Mouse (Mus musculus): ENCODE data around the gene Cpsf4l. TPM values are rescaled to one million over a fixed set of nuclear protein-coding genes. Genes with fewer than 3 reads are reported as not detected.

Gene Cpsf4l
- polyA plus RNA-seq, 1 experiment from 2014 or later = 0.18 TPM

GRCm38 (mm10) chr11:113658319-113658718, 51.5 kb downstream of the Cpsf4l start:
- Histone ChIP-seq H3K4me2 (ENCODE audit: low read depth, low read length) (no peak overlapping the region), H3K27me3 (ENCODE audit: control insufficient read depth, insufficient read depth, low read depth, low read length) (no peaks in the 10 kb centered on the region), H3K9me3 (replicated peaks; ENCODE audit: control insufficient read depth, low read length) (no peaks in the 10 kb centered on the region), H3K9ac (ENCODE audit: low read depth, low read length) (no peak overlapping the region), H3K36me3 (ENCODE audit: control insufficient read depth, insufficient read depth) (peaks cover 85% of the 10 kb centered on the region), H3K4me1 (ENCODE audit: control insufficient read depth, low read depth, low read length) (no peaks in the 10 kb centered on the region), H3K4me3 (ENCODE audit: low read depth, low read length) (no peak overlapping the region), H3K27ac (ENCODE audit: low read length) (no peak overlapping the region)
- 83% methylated on average over 8 of the region's 8 CpGs for WGBS (ENCODE audit: insufficient replicate concordance)
- no peak; the same call in 1 of the 2 replicates for ATAC-seq (ENCODE audit: low read depth)

GRCm38 (mm10) chr11:113657221-113657620, 52.6 kb downstream of the Cpsf4l start:
- no peaks in the 10 kb centered on the region for H3K4me1 ChIP-seq (ENCODE audit: control insufficient read depth, low read depth, low read length)
- no peaks in the 10 kb centered on the region for H3K9me3 ChIP-seq (replicated peaks; ENCODE audit: control insufficient read depth, low read length)
- no peaks in the 10 kb centered on the region for H3K27me3 ChIP-seq (ENCODE audit: control insufficient read depth, insufficient read depth, low read depth, low read length)
- no peak overlapping the region for H3K27ac ChIP-seq (ENCODE audit: low read length)
- 65% methylated on average over 4 of the region's 4 CpGs for WGBS (ENCODE audit: insufficient replicate concordance)
- no peak overlapping the region for H3K9ac ChIP-seq (ENCODE audit: low read depth, low read length)
- H3K36me3 ChIP-seq (ENCODE audit: control insufficient read depth, insufficient read depth) = peaks cover 89% of the 10 kb centered on the region
- no peak overlapping the region for H3K4me3 ChIP-seq (ENCODE audit: low read depth, low read length)
- no peak overlapping the region for H3K4me2 ChIP-seq (ENCODE audit: low read depth, low read length)
- no peak for ATAC-seq (ENCODE audit: low read depth)

GRCm38 (mm10) chr11:113656511-113656932, 53.3 kb downstream of the Cpsf4l start:
- Histone ChIP-seq H3K4me3 (ENCODE audit: low read depth, low read length) (no peak overlapping the region), H3K9ac (ENCODE audit: low read depth, low read length) (no peak overlapping the region), H3K27ac (ENCODE audit: low read length) (no peak overlapping the region), H3K36me3 (ENCODE audit: control insufficient read depth, insufficient read depth) (peaks cover 89% of the 10 kb centered on the region), H3K9me3 (replicated peaks; ENCODE audit: control insufficient read depth, low read length) (no peaks in the 10 kb centered on the region), H3K4me2 (ENCODE audit: low read depth, low read length) (no peak overlapping the region), H3K4me1 (ENCODE audit: control insufficient read depth, low read depth, low read length) (peaks cover 4% of the 10 kb centered on the region), H3K27me3 (ENCODE audit: control insufficient read depth, insufficient read depth, low read depth, low read length) (no peaks in the 10 kb centered on the region)
- no peak for ATAC-seq (ENCODE audit: low read depth)
- 80% methylated on average over 8 of the region's 8 CpGs for WGBS (ENCODE audit: insufficient replicate concordance)

- Histone ChIP-seq H3K4me1 (ENCODE audit: control insufficient read depth, low read depth, low read length) (peaks cover 19% of the 10 kb centered on the region), H3K9ac (ENCODE audit: low read depth, low read length) (no peak overlapping the region), H3K27ac (ENCODE audit: low read length) (no peak overlapping the region), H3K4me2 (ENCODE audit: low read depth, low read length) (no peak overlapping the region), H3K4me3 (ENCODE audit: low read depth, low read length) (no peak overlapping the region), H3K9me3 (replicated peaks; ENCODE audit: control insufficient read depth, low read length) (no peaks in the 10 kb centered on the region), H3K27me3 (ENCODE audit: control insufficient read depth, insufficient read depth, low read depth, low read length) (no peaks in the 10 kb centered on the region), H3K36me3 (ENCODE audit: control insufficient read depth, insufficient read depth) (peaks cover 78% of the 10 kb centered on the region)
- no peak for ATAC-seq (ENCODE audit: low read depth)
- 87% methylated on average over 18 of the region's 18 CpGs for WGBS (ENCODE audit: insufficient replicate concordance)
Observed at GRCm38 (mm10) chr11:113654561-113655270, 55.1 kb downstream of the Cpsf4l start.

GRCm38 (mm10) chr11:113654105-113654504, 55.7 kb downstream of the Cpsf4l start:
- H3K4me2 ChIP-seq (ENCODE audit: low read depth, low read length) = no peak overlapping the region
- H3K27ac ChIP-seq (ENCODE audit: low read length) = no peak overlapping the region
- peaks cover 20% of the 10 kb centered on the region for H3K4me1 ChIP-seq (ENCODE audit: control insufficient read depth, low read depth, low read length)
- WGBS (ENCODE audit: insufficient replicate concordance) = 94% methylated on average over 15 of the region's 15 CpGs
- H3K36me3 ChIP-seq (ENCODE audit: control insufficient read depth, insufficient read depth) = peaks cover 71% of the 10 kb centered on the region
- no peak for ATAC-seq (ENCODE audit: low read depth)
- no peak overlapping the region for H3K4me3 ChIP-seq (ENCODE audit: low read depth, low read length)
- H3K9ac ChIP-seq (ENCODE audit: low read depth, low read length) = no peak overlapping the region
- H3K27me3 ChIP-seq (ENCODE audit: control insufficient read depth, insufficient read depth, low read depth, low read length) = no peaks in the 10 kb centered on the region
- H3K9me3 ChIP-seq (replicated peaks; ENCODE audit: control insufficient read depth, low read length) = no peaks in the 10 kb centered on the region

- 87% methylated on average over 6 of the region's 6 CpGs for WGBS (ENCODE audit: insufficient replicate concordance)
- H3K36me3 ChIP-seq (ENCODE audit: control insufficient read depth, insufficient read depth) = peaks cover 59% of the 10 kb centered on the region
- no peaks in the 10 kb centered on the region for H3K27me3 ChIP-seq (ENCODE audit: control insufficient read depth, insufficient read depth, low read depth, low read length)
- H3K9me3 ChIP-seq (replicated peaks; ENCODE audit: control insufficient read depth, low read length) = no peaks in the 10 kb centered on the region
- H3K27ac ChIP-seq (ENCODE audit: low read length) = no peak overlapping the region
- no peak for ATAC-seq (ENCODE audit: low read depth)
- H3K4me3 ChIP-seq (ENCODE audit: low read depth, low read length) = no peak overlapping the region
- H3K4me1 ChIP-seq (ENCODE audit: control insufficient read depth, low read depth, low read length) = peaks cover 31% of the 10 kb centered on the region
- H3K4me2 ChIP-seq (ENCODE audit: low read depth, low read length) = no peak overlapping the region
- no peak overlapping the region for H3K9ac ChIP-seq (ENCODE audit: low read depth, low read length)
Observed at GRCm38 (mm10) chr11:113652516-113652915, 57.3 kb downstream of the Cpsf4l start.

- Histone ChIP-seq H3K4me2 (ENCODE audit: low read depth, low read length) (no peak overlapping the region), H3K36me3 (ENCODE audit: control insufficient read depth, insufficient read depth) (peaks cover 53% of the 10 kb centered on the region), H3K27me3 (ENCODE audit: control insufficient read depth, insufficient read depth, low read depth, low read length) (no peaks in the 10 kb centered on the region; the same call in 1 of the 2 replicates), H3K27ac (ENCODE audit: low read length) (peak overlapping the region; percentile 81), H3K9me3 (replicated peaks; ENCODE audit: control insufficient read depth, low read length) (no peaks in the 10 kb centered on the region), H3K4me3 (ENCODE audit: low read depth, low read length) (no peak overlapping the region), H3K4me1 (ENCODE audit: control insufficient read depth, low read depth, low read length) (peaks cover 31% of the 10 kb centered on the region), H3K9ac (ENCODE audit: low read depth, low read length) (no peak overlapping the region)
- no peak for ATAC-seq (ENCODE audit: low read depth)
- 63% methylated on average over 8 of the region's 8 CpGs for WGBS (ENCODE audit: insufficient replicate concordance)
Observed at GRCm38 (mm10) chr11:113651907-113652273, 57.9 kb downstream of the Cpsf4l start.

GRCm38 (mm10) chr11:113651206-113651906, 58.5 kb downstream of the Cpsf4l start:
- Histone ChIP-seq H3K9ac (ENCODE audit: low read depth, low read length) (peak overlapping the region; percentile 5; the same call in 1 of the 2 replicates), H3K4me3 (ENCODE audit: low read depth, low read length) (peak overlapping the region; percentile 97), H3K27me3 (ENCODE audit: control insufficient read depth, insufficient read depth, low read depth, low read length) (no peaks in the 10 kb centered on the region; the same call in 1 of the 2 replicates), H3K9me3 (replicated peaks; ENCODE audit: control insufficient read depth, low read length) (no peaks in the 10 kb centered on the region), H3K27ac (ENCODE audit: low read length) (peak overlapping the region; percentile 81), H3K4me2 (ENCODE audit: low read depth, low read length) (peak overlapping the region; percentile 90), H3K4me1 (ENCODE audit: control insufficient read depth, low read depth, low read length) (peaks cover 31% of the 10 kb centered on the region), H3K36me3 (ENCODE audit: control insufficient read depth, insufficient read depth) (peaks cover 47% of the 10 kb centered on the region)
- peak; percentile 45 for ATAC-seq (ENCODE audit: low read depth)
- 56% methylated on average over 22 of the region's 22 CpGs for WGBS (ENCODE audit: insufficient replicate concordance)

Measured in liver, embryonic 16.5 days (tissue).